Mouse (Mus musculus): ENCODE measurements around the gene Gm49416. TPM values are rescaled to one million over a fixed set of nuclear protein-coding genes. Genes with fewer than 3 reads are reported as not detected.

The Gm49416 gene
- polyA plus RNA-seq (2015; fragmentation: Nextera tagmentation; extraction: Ambion mirVana): not detected in 2 replicates

DNA sequence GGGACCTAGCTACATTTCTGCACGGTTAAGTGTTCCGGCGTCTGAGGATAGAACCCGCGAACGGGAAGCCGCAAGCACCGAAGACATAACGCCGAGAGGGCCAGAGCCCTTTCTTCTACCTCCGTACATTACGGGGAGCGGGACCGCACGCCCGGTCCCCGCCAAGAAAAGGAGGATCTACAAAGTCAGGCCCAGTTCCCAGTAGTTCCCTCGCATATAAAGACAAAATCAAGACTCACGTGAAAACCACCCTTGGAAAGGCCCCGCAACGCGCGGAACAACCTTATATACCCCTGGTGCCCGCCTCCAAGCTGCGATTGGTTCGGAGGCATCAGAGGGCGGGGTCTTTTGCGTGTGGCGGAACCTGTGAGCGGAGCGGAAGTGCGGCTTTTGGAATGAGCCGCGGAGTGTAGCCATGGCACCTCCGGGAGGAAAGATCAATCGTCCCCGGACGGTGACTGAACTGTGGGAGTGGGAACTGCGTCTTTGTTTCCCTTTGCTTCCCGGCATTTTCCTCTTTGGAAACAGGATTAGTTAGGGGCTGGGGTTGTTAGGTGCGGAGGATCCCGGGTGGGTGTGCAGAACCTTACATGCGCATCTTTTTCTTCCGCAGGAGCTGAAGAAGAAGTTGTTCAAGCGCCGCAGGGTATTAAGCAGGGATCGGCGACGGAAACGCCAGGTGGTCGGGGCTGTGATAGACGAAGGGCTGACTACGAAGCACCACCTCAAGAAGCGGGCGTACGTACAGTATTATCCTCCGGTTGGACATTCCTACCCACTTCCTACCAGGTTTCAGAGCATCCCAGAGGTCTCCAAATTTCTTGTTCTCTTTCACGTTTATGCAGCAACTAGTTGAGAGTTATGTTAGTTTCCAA lies at the start of gene Gm49416, which contains the start of gene 1810009A15Rik:
Gene Gm49416, plus strand, starts transcription at position 416 of the 875 bp plus-strand sequence.
Gene 1810009A15Rik, plus strand, starts transcription at position 343 of the 875 bp plus-strand sequence.
- no peak for TF ChIP-seq CTCF (IDR thresholded peaks at IDR 0.05)
- TF ChIP-seq EP300 (IDR thresholded peaks at IDR 0.05): 0 out of 2 replicates have a peak, but pooled peaks have one; percentile 9
- Histone ChIP-seq H3K27me3 (replicated peaks; ENCODE audit: insufficient read depth, low read length) (no peaks in the 10 kb centered on the region), H3K27ac (ENCODE audit: low read length) (peak within 1 kb of the TSS; percentile 83), H3K9ac (replicated peaks; ENCODE audit: low read depth) (peak within 1 kb of the TSS; percentile 77), H3K4me1 (ENCODE audit: insufficient read depth, low read depth, low read length) (peaks cover 7% of the 10 kb centered on the region; the same call in 1 of the 2 replicates), H3K9me3 (ENCODE audit: low read length) (no peaks in the 10 kb centered on the region), H3K4me2 (replicated peaks; ENCODE audit: low read depth, low read length) (peak within 1 kb of the TSS; percentile 73), H3K36me3 (ENCODE audit: insufficient read depth, low read length) (no peaks in the 10 kb centered on the region), H3K4me3 (ENCODE audit: low read depth, low read length) (peak within 1 kb of the TSS; percentile 67)
- WGBS: under 1% methylated on average over 58 of the region's 58 CpGs
- peak; percentile 96 for ATAC-seq
- DNase-seq (ENCODE audit: low spot score): peak; percentile 98

DNA sequence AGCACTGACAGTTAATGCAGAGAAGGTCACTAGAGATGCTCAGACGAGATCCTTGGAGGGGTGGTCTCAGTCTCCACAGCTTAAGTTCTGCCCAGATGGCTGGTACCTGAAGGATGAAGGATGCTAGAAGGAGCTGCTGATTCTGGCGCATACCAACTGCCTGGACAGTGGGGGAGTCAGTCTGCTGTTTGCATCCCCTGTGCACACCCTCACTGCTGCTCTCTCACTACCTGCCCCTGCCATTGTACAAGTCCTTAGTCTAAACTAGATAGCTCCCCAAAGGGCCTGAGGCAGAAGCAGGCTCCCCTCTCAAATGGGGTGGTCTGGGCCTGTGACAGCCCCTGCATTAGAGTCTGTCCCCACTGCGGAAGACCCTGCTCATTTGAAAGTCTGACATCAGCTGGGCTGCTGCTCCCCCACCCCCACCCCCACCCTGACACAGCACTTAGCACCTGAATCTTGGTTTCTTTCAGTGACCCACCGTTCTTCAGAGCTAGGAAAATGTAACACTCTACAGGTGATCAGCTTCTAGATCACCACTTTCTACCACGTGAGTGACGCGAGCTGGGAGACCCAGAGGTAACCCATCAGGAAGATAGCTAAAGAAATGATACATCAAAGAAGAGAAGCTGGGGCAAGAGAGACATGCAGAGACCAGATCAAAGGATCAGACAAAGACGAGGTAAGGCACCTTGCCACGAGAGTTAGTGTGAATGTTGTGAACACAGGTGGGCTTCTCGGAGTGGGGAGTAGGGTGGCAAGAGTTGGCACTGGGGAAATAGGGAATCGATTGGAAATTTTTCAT lies 49.4 kb upstream of the Gm49416 start, which contains the start of gene Gng3:
Gene Gng3, minus strand, starts transcription at position 92 of the 805 bp plus-strand sequence.
- Histone ChIP-seq H3K4me1 (ENCODE audit: insufficient read depth, low read depth, low read length) (peaks cover 10% of the 10 kb centered on the region; the same call in 1 of the 2 replicates), H3K36me3 (ENCODE audit: insufficient read depth, low read length) (0 out of 2 replicates have a peak, but pooled peaks cover 4% of the 10 kb centered on the region), H3K27ac (ENCODE audit: low read length) (peak within 1 kb of the TSS; percentile 91; the same call in 1 of the 2 replicates), H3K27me3 (replicated peaks; ENCODE audit: insufficient read depth, low read length) (no peaks in the 10 kb centered on the region), H3K4me3 (ENCODE audit: low read depth, low read length) (peak within 1 kb of the TSS; percentile 68), H3K9ac (replicated peaks; ENCODE audit: low read depth) (peak within 1 kb of the TSS; percentile 78), H3K4me2 (replicated peaks; ENCODE audit: low read depth, low read length) (peak within 1 kb of the TSS; percentile 82), H3K9me3 (ENCODE audit: low read length) (no peaks in the 10 kb centered on the region)
- ATAC-seq (no peak), DNase-seq (ENCODE audit: low spot score) (no peak)
- no peak for TF ChIP-seq EP300 (IDR thresholded peaks at IDR 0.05)
- WGBS: 74% methylated on average over 11 of the region's 11 CpGs

DNA sequence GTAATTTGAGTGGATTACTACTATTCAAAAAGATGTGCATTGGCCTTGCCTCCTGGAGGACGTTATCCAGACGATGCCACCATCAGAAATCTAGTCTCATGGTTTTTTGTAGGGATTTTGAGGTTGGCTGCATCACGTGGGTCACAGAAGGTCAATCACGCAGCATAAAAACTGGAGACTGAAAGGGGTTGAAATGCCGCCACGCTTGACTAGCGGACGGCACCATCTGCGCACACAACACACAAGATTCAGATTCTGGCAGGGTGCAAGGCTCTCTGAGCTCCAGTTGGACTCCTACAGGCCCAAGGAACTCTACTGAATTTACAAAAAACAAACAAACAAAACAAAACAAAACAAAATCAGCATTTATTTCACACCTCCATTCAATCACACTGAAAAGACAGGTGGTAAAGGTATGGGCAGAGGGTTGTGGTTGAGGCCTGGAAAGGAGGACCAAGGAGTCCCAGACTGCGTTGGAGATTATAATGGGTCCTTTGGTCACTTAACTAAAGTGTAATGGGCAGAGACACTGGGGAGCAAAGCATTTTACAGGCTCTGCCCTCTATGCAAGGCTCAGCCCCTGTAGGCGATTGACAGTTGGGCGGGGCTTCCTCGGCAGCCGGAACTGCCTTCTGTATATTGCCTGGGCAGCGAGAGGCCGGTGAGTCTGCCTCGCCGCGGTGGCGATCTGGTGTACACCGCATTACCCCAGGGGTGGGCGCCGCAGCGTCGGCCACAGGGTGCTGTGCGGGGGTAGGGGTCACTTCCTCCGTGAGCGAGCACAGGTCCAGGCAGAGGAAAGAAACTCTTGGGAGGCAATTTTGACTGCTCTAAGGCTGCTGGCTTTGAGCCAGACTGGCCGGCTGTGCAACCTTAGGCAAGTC lies 48.6 kb upstream of the Gm49416 start:
- DNase-seq (ENCODE audit: low spot score): peak; percentile 90
- ATAC-seq: peak; percentile 68
- Histone ChIP-seq H3K27me3 (replicated peaks; ENCODE audit: insufficient read depth, low read length) (no peaks in the 10 kb centered on the region), H3K4me2 (replicated peaks; ENCODE audit: low read depth, low read length) (peak overlapping the region; percentile 71), H3K9ac (replicated peaks; ENCODE audit: low read depth) (peak overlapping the region; percentile 50; the same call in 1 of the 2 replicates), H3K4me3 (ENCODE audit: low read depth, low read length) (peak overlapping the region; percentile 54), H3K4me1 (ENCODE audit: insufficient read depth, low read depth, low read length) (peaks cover 10% of the 10 kb centered on the region; the same call in 1 of the 2 replicates), H3K27ac (ENCODE audit: low read length) (peak overlapping the region; percentile 44; the same call in 1 of the 2 replicates), H3K36me3 (ENCODE audit: insufficient read depth, low read length) (no peaks in the 10 kb centered on the region), H3K9me3 (ENCODE audit: low read length) (no peaks in the 10 kb centered on the region)
- WGBS: 25% methylated on average over 29 of the region's 29 CpGs
- TF ChIP-seq CTCF (IDR thresholded peaks at IDR 0.05) (peak; percentile 42), EP300 (IDR thresholded peaks at IDR 0.05) (no peak)

DNA sequence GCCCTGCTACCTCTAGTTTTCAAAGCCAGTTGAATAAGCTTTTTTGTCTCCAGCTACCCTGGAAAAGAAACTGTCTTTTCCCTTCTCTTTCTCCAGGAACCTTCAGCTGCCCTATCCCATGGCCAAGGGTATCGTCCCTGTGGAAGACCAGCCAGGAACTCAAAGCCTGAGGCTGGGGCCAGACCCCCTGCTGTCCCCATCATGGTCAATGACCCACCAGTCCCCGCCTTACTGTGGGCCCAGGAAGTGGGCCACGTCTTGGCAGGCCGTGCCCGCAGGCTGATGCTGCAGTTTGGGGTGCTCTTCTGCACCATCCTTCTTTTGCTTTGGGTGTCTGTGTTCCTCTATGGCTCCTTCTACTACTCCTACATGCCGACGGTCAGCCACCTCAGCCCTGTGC lies 47.7 kb upstream of the Gm49416 start:
- DNase-seq (ENCODE audit: low spot score) (no peak), ATAC-seq (no peak)
- Histone ChIP-seq H3K4me1 (ENCODE audit: insufficient read depth, low read depth, low read length) (peaks cover 10% of the 10 kb centered on the region; the same call in 1 of the 2 replicates), H3K27me3 (replicated peaks; ENCODE audit: insufficient read depth, low read length) (no peaks in the 10 kb centered on the region), H3K36me3 (ENCODE audit: insufficient read depth, low read length) (no peaks in the 10 kb centered on the region), H3K9ac (replicated peaks; ENCODE audit: low read depth) (peak overlapping the region; percentile 50; the same call in 1 of the 2 replicates), H3K27ac (ENCODE audit: low read length) (peak overlapping the region; percentile 44; the same call in 1 of the 2 replicates), H3K4me3 (ENCODE audit: low read depth, low read length) (peak overlapping the region; percentile 54), H3K4me2 (replicated peaks; ENCODE audit: low read depth, low read length) (peak overlapping the region; percentile 71), H3K9me3 (ENCODE audit: low read length) (no peaks in the 10 kb centered on the region)
- 91% methylated on average over 7 of the region's 7 CpGs for WGBS
- TF ChIP-seq CTCF (IDR thresholded peaks at IDR 0.05) (no peak), EP300 (IDR thresholded peaks at IDR 0.05) (no peak)

DNA sequence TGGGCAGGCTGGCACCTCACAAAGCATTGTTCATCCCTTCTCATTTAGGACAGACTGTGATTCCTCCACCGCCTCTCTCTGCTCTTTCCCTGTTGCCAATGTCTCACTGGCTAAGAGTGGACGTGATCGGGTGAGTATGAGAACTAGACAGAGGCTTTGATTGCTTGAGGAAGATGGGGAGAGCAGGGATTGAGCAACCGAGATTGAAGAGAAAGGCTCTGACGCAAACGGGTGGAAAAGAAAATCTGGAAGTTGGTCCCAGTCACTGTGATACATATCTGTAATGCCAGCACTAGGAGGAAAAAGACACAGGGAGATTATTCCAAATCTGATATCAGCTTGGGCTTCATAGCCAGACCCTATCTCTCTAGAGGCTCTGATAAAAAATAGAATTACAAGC lies 45.8 kb upstream of the Gm49416 start:
- H3K4me2 ChIP-seq (replicated peaks; ENCODE audit: low read depth, low read length): no peak overlapping the region
- H3K27ac ChIP-seq (ENCODE audit: low read length): no peak overlapping the region
- 77% methylated on average over 6 of the region's 6 CpGs for WGBS
- H3K9me3 ChIP-seq (ENCODE audit: low read length): no peaks in the 10 kb centered on the region
- ATAC-seq: no peak
- H3K4me1 ChIP-seq (ENCODE audit: insufficient read depth, low read depth, low read length): peaks cover 10% of the 10 kb centered on the region; the same call in 1 of the 2 replicates
- TF ChIP-seq EP300 (IDR thresholded peaks at IDR 0.05) (no peak), CTCF (IDR thresholded peaks at IDR 0.05) (no peak)
- no peaks in the 10 kb centered on the region for H3K27me3 ChIP-seq (replicated peaks; ENCODE audit: insufficient read depth, low read length)
- DNase-seq (ENCODE audit: low spot score): peak; percentile 37
- no peak overlapping the region for H3K9ac ChIP-seq (replicated peaks; ENCODE audit: low read depth)
- no peak overlapping the region for H3K4me3 ChIP-seq (ENCODE audit: low read depth, low read length)
- peaks cover 16% of the 10 kb centered on the region; the same call in 1 of the 2 replicates for H3K36me3 ChIP-seq (ENCODE audit: insufficient read depth, low read length)

All from lung, postnatal 0 days (tissue).